In the genomic region with DNA sequence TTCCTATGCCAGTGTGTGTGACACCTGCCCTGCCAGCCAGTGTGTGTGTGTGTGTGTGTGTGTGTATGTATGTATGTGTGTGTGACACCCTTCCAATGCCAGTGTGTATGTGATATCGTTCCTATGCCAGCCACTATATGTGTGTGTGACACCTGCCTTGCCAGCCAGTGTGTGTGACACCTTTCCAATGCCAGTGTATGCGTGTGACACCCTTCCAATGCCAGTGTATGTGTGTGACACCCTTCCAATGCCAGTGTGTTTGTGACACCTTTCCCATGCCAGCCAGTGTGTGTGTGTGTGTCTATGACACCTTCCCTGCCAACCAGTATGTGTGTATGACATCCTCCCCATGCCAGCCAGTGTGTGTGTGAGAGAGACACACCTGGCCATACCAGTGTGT, we compare ENCODE assay signal across 27 mouse cellular contexts.
DNase-seq lines count a peak whose midpoint lies in the region; ATAC-seq and TF ChIP-seq lines count a peak whose summit lies in the region.
"Had no signal": no experiment of that assay in that cellular context is flagged by ENCODE, and none has a peak within 500 bp of the region (broad histone marks: within the 10 kb centered on the region; RNA-seq: fewer than 3 reads in every experiment).

No protein-coding gene starts in this region.

- no peaks in the 10 kb centered on the region for H3K36me3 ChIP-seq in embryonic facial prominence, embryonic 12.5 days
- H3K36me3 ChIP-seq in embryonic facial prominence, embryonic 10.5 days (replicated peaks) = no peaks in the 10 kb centered on the region
- no peaks in the 10 kb centered on the region for H3K36me3 ChIP-seq in forebrain, embryonic 14.5 days (ENCODE audit: control insufficient read depth, insufficient read depth, low read length)
- no peaks in the 10 kb centered on the region for H3K36me3 ChIP-seq in forebrain, embryonic 10.5 days (replicated peaks)
- H3K36me3 ChIP-seq in megakaryocyte, embryonic 14.5 days (replicated peaks; ENCODE audit: low read length) = no peaks in the 10 kb centered on the region
- no peaks in the 10 kb centered on the region for H3K36me3 ChIP-seq in forebrain, postnatal 0 days (ENCODE audit: insufficient read depth)
- no peaks in the 10 kb centered on the region for H3K36me3 ChIP-seq in hindbrain, embryonic 16.5 days (ENCODE audit: control insufficient read depth, insufficient read depth, low read length)
- H3K36me3 ChIP-seq: embryonic facial prominence, embryonic 13.5 days; embryonic facial prominence, embryonic 15.5 days; G1E had no signal

- H3K4me1 ChIP-seq in embryonic facial prominence, embryonic 12.5 days = no peaks in the 10 kb centered on the region
- H3K4me1 ChIP-seq in embryonic facial prominence, embryonic 10.5 days = no peaks in the 10 kb centered on the region
- H3K4me1 ChIP-seq in forebrain, embryonic 14.5 days (ENCODE audit: control insufficient read depth, insufficient read depth, low read length) = no peaks in the 10 kb centered on the region
- peaks cover 9% of the 10 kb centered on the region; the same call in 1 of the 2 replicates for H3K4me1 ChIP-seq in forebrain, embryonic 10.5 days
- no peaks in the 10 kb centered on the region for H3K4me1 ChIP-seq in megakaryocyte, embryonic 14.5 days
- no peaks in the 10 kb centered on the region for H3K4me1 ChIP-seq in forebrain, postnatal 0 days (ENCODE audit: insufficient read depth)
- no peaks in the 10 kb centered on the region for H3K4me1 ChIP-seq in hindbrain, embryonic 16.5 days (ENCODE audit: control insufficient read depth, insufficient read depth, low read depth, low read length)
- H3K4me1 ChIP-seq: embryonic facial prominence, embryonic 13.5 days; embryonic facial prominence, embryonic 15.5 days had no signal

- H3K4me3 ChIP-seq in embryonic facial prominence, embryonic 12.5 days = no peak overlapping the region
- H3K4me3 ChIP-seq in embryonic facial prominence, embryonic 10.5 days = no peak overlapping the region
- no peak overlapping the region for H3K4me3 ChIP-seq in forebrain, embryonic 14.5 days (ENCODE audit: low read depth, low read length)
- H3K4me3 ChIP-seq in forebrain, embryonic 10.5 days = no peak overlapping the region
- peak overlapping the region; percentile 74 for H3K4me3 ChIP-seq in megakaryocyte, embryonic 14.5 days (replicated peaks)
- no peak overlapping the region for H3K4me3 ChIP-seq in forebrain, postnatal 0 days (ENCODE audit: low read depth, low read length)
- no peak overlapping the region for H3K4me3 ChIP-seq in hindbrain, embryonic 16.5 days (ENCODE audit: low read length)
- H3K4me3 ChIP-seq: embryonic facial prominence, embryonic 13.5 days; embryonic facial prominence, embryonic 15.5 days; erythroblast, embryonic 14.5 days had no signal

- H3K27ac ChIP-seq in embryonic facial prominence, embryonic 12.5 days = no peak overlapping the region
- no peak overlapping the region for H3K27ac ChIP-seq in embryonic facial prominence, embryonic 10.5 days (replicated peaks)
- H3K27ac ChIP-seq in forebrain, embryonic 14.5 days (ENCODE audit: low read depth, low read length) = no peak overlapping the region
- no peak overlapping the region for H3K27ac ChIP-seq in forebrain, embryonic 10.5 days
- no peak overlapping the region for H3K27ac ChIP-seq in forebrain, postnatal 0 days (ENCODE audit: low read depth, low read length)
- H3K27ac ChIP-seq in hindbrain, embryonic 16.5 days (ENCODE audit: low read depth, low read length) = no peak overlapping the region
- H3K27ac ChIP-seq: embryonic facial prominence, embryonic 13.5 days; embryonic facial prominence, embryonic 15.5 days had no signal

- no peaks in the 10 kb centered on the region for H3K27me3 ChIP-seq in embryonic facial prominence, embryonic 12.5 days
- H3K27me3 ChIP-seq in embryonic facial prominence, embryonic 10.5 days (replicated peaks; ENCODE audit: low read depth, poor library complexity, severe bottlenecking) = no peaks in the 10 kb centered on the region
- no peaks in the 10 kb centered on the region for H3K27me3 ChIP-seq in forebrain, embryonic 14.5 days (replicated peaks; ENCODE audit: control insufficient read depth, insufficient read depth, low read length)
- H3K27me3 ChIP-seq in forebrain, embryonic 10.5 days (ENCODE audit: poor library complexity, severe bottlenecking) = no peaks in the 10 kb centered on the region
- no peaks in the 10 kb centered on the region for H3K27me3 ChIP-seq in megakaryocyte, embryonic 14.5 days (replicated peaks)
- no peaks in the 10 kb centered on the region for H3K27me3 ChIP-seq in forebrain, postnatal 0 days (ENCODE audit: insufficient read depth, low read length)
- H3K27me3 ChIP-seq in hindbrain, embryonic 16.5 days (replicated peaks; ENCODE audit: control insufficient read depth, insufficient read depth, low read length) = no peaks in the 10 kb centered on the region
- H3K27me3 ChIP-seq: CH12.LX; embryonic facial prominence, embryonic 13.5 days; embryonic facial prominence, embryonic 15.5 days had no signal

- H3K9ac ChIP-seq in embryonic facial prominence, embryonic 12.5 days = no peak overlapping the region
- H3K9ac ChIP-seq in forebrain, embryonic 14.5 days (ENCODE audit: low read length) = no peak overlapping the region
- H3K9ac ChIP-seq in forebrain, postnatal 0 days = no peak overlapping the region
- H3K9ac ChIP-seq in hindbrain, embryonic 16.5 days (ENCODE audit: low read depth, low read length) = no peak overlapping the region
- H3K9ac ChIP-seq: embryonic facial prominence, embryonic 13.5 days; embryonic facial prominence, embryonic 15.5 days had no signal

- no peak overlapping the region for H3K4me2 ChIP-seq in embryonic facial prominence, embryonic 12.5 days (replicated peaks)
- H3K4me2 ChIP-seq in forebrain, embryonic 14.5 days (ENCODE audit: low read length) = no peak overlapping the region
- H3K4me2 ChIP-seq in forebrain, postnatal 0 days (ENCODE audit: low read depth) = no peak overlapping the region
- H3K4me2 ChIP-seq in hindbrain, embryonic 16.5 days (ENCODE audit: low read length) = no peak overlapping the region
- H3K4me2 ChIP-seq: embryonic facial prominence, embryonic 13.5 days; embryonic facial prominence, embryonic 15.5 days had no signal

- no peaks in the 10 kb centered on the region for H3K9me3 ChIP-seq in embryonic facial prominence, embryonic 12.5 days
- H3K9me3 ChIP-seq in embryonic facial prominence, embryonic 10.5 days = no peaks in the 10 kb centered on the region
- H3K9me3 ChIP-seq in forebrain, embryonic 14.5 days (replicated peaks; ENCODE audit: control insufficient read depth, low read length) = no peaks in the 10 kb centered on the region
- 0 out of 2 replicates have a peak, but pooled peaks cover 4% of the 10 kb centered on the region for H3K9me3 ChIP-seq in forebrain, embryonic 10.5 days
- peaks cover 53% of the 10 kb centered on the region for H3K9me3 ChIP-seq in megakaryocyte, embryonic 14.5 days
- H3K9me3 ChIP-seq in forebrain, postnatal 0 days (ENCODE audit: low read length) = no peaks in the 10 kb centered on the region
- no peaks in the 10 kb centered on the region for H3K9me3 ChIP-seq in hindbrain, embryonic 16.5 days (ENCODE audit: control insufficient read depth, low read length)
- H3K9me3 ChIP-seq: embryonic facial prominence, embryonic 13.5 days; embryonic facial prominence, embryonic 15.5 days had no signal

- DNase-seq in embryonic facial prominence, embryonic 10.5 days (ENCODE audit: low spot score) = no peak
- DNase-seq in forebrain, embryonic 14.5 days (ENCODE audit: low spot score) = peak; percentile 54
- DNase-seq in forebrain, embryonic 10.5 days (ENCODE audit: extremely low spot score, low spot score) = no peak
- DNase-seq in forebrain, postnatal 0 days = no peak
- DNase-seq: adrenal gland, adult 8-10 months; adrenal gland, postnatal 14 days; adrenal gland, postnatal 36 days; B cell, adult 2 months; cerebellum, adult 11 months; cerebellum, adult 18-20 months; cerebellum, adult 8-10 months; cerebellum, adult 9-11 months; cerebellum, postnatal 14 days; cerebellum, postnatal 36 days; embryo, embryonic 11 days had no signal

- TF ChIP-seq CTCF in forebrain, postnatal 0 days (IDR thresholded peaks at IDR 0.05; ENCODE audit: low read depth) = no peak

- 0 out of 2 replicates have a peak, but pooled peaks have one; percentile 29 for ATAC-seq in embryonic facial prominence, embryonic 12.5 days (ENCODE audit: insufficient number of reproducible peaks, insufficient read depth, low FRiP score, low TSS enrichment)
- ATAC-seq in forebrain, embryonic 14.5 days = peak; percentile 52; the same call in 1 of the 2 replicates
- no peak for ATAC-seq in megakaryocyte, adult 5-6 weeks (ENCODE audit: poor library complexity, severe bottlenecking)
- peak; percentile 47 for ATAC-seq in forebrain, postnatal 0 days
- no peak for ATAC-seq in hindbrain, embryonic 16.5 days
- ATAC-seq: activated CD4-positive, CD25-positive, alpha-beta regulatory T cell, adult 4 months; CD4-positive, CD25-positive, alpha-beta regulatory T cell, adult 4 months; Patski had no signal

- WGBS in embryonic facial prominence, embryonic 12.5 days = 88% methylated on average over 2 of the region's 2 CpGs
- WGBS in embryonic facial prominence, embryonic 10.5 days = 92% methylated on average over 2 of the region's 2 CpGs
- WGBS in forebrain, embryonic 14.5 days = 63% methylated on average over 2 of the region's 2 CpGs
- 84% methylated on average over 2 of the region's 2 CpGs for WGBS in forebrain, embryonic 10.5 days
- 60% methylated on average over 2 of the region's 2 CpGs for WGBS in forebrain, postnatal 0 days
- 92% methylated on average over 2 of the region's 2 CpGs for WGBS in hindbrain, embryonic 16.5 days

Comparison
In these comparisons a context has a peak if more than half of its experiments do, and no peak if none do; other contexts are left out.
1. ATAC-seq: peak in embryonic facial prominence, embryonic 12.5 days (single experiment), forebrain, embryonic 14.5 days (single experiment) and forebrain, postnatal 0 days (single experiment); none in megakaryocyte, adult 5-6 weeks (single experiment) and hindbrain, embryonic 16.5 days (single experiment).